Mouse (Mus musculus) thymus, adult 2 months (tissue): ENCODE results near the gene Vps53.

ENCODE experiments used
- CTCF ChIP-seq: fragments of 200-500 bp; IDR thresholded peaks from 2 replicates; pipeline ENCODE4 v1.5.1; 2012; ENCODE audit warnings: mild to moderate bottlenecking, control low read depth, low read length, moderate library complexity, borderline replicate concordance; ENCODE audit not compliant: control insufficient read depth, poor library complexity, insufficient read depth; ENCODE audit errors: extremely low read depth
- POLR2A ChIP-seq: fragments of 200-500 bp; IDR thresholded peaks from 2 replicates; pipeline ENCODE4 v1.6.1; 2012; ENCODE audit warnings: mild to moderate bottlenecking, low read length, control low read depth, moderate library complexity; ENCODE audit not compliant: control insufficient read depth, poor library complexity, insufficient read depth; ENCODE audit errors: extremely low read depth

- TF ChIP-seq POLR2A (no peak), CTCF (no peak)
These were observed 137.3 kb downstream of the Vps53 start for GRCm38 (mm10) chr11:76042041-76042638.
